Mouse (Mus musculus): ENCODE results near the gene Rgs4.

- TF ChIP-seq CTCF (IDR thresholded peaks at IDR 0.05) = no peak
- no peak for TF ChIP-seq EP300 (IDR thresholded peaks at IDR 0.05)
These were observed 45.0 kb upstream of the Rgs4 start for GRCm38 (mm10) chr1:169792437-169792836.
